Mouse (Mus musculus) urinary bladder, postnatal 0 days (tissue): Measurements from ENCODE around the gene Gss. TPM values are rescaled to one million over a fixed set of nuclear protein-coding genes. Genes with fewer than 3 reads are reported as not detected.

Source experiments
- microRNA counts: library from miRNA; unstranded; fragments of <30 nt; microRNA quantifications from one replicate; lab custom pipeline; 2016
- microRNA-seq: library from miRNA; unstranded; fragments of <30 nt; microRNA quantifications from one replicate; pipeline ENCODE4, GENCODE M21; 2016
- polyA plus RNA-seq: library from polyadenylated mRNA; unstranded; fragments of >200 nt; fragmentation: Nextera tagmentation; extraction: Ambion mirVana; gene quantifications from 2 replicates; pipeline ENCODE4 v1.2.1, GENCODE M21; 2015

Gene Gss
- 17.9 and 18.7 TPM in 2 replicates for polyA plus RNA-seq

GRCm38 (mm10) chr2:155592137-155592853 lies at the start of gene Gss:
Gene Gss (minus strand): TSS chr2:155592810.

GRCm38 (mm10) chr2:155610978-155611377 lies 18.4 kb upstream of the Gss start, which contains the start of gene Myh7b:
Gene Myh7b (plus strand): TSS chr2:155611212.

GRCm38 (mm10) chr2:155517455-155518423 lies 74.9 kb downstream of the Gss start, which contains the start of the genes Acss2 and Ggt7:
Gene Acss2 (plus strand): TSS chr2:155517948.
Gene Ggt7 (minus strand): TSS chr2:155518237.

MicroRNA genes within 50 kb of the gene (microRNA counts, 519-probe panel; counts per million panel counts)
- 615 counts per million, percentile 2 among the panel's probes with 10 or more counts for microRNA mmu-miR-499 (lab: Ali Mortazavi, UCI)

Small RNA genes lying within 50 kb of the gene (microRNA-seq; reads per million reads assigned to microRNA genes)
- gene Mir499: 8.3 reads per million, percentile 17 among the genes with 10 or more reads in this experiment

Other genes with a start within 250 kb of the Gss start
- 25.1 and 26.4 TPM in 2 replicates for gene Pigu, start 235.4 kb downstream of the Gss start, polyA plus RNA-seq
- 27.1 and 35.5 TPM in 2 replicates for gene Trp53inp2, start 211.8 kb downstream of the Gss start, polyA plus RNA-seq
- 12.9 and 13.5 TPM in 2 replicates for gene Ncoa6, start 118.9 kb downstream of the Gss start, polyA plus RNA-seq
- gene Acss2, start 74.9 kb downstream of the Gss start, polyA plus RNA-seq: 8.3 and 9.9 TPM in 2 replicates
- 1.9 and 2.7 TPM in 2 replicates for gene Ggt7, start 74.6 kb downstream of the Gss start, polyA plus RNA-seq
- gene Myh7b, start 18.4 kb upstream of the Gss start, polyA plus RNA-seq: 0.11 and 0.23 TPM in 2 replicates
- 67.5 and 69.9 TPM in 2 replicates for gene Trpc4ap, start 99.6 kb upstream of the Gss start, polyA plus RNA-seq
- gene Edem2, start 136.7 kb upstream of the Gss start, polyA plus RNA-seq: 23.0 and 25.7 TPM in 2 replicates
- gene Gm17581, start 143.1 kb upstream of the Gss start, polyA plus RNA-seq: not detected in 2 replicates
- 7.4 and 8.4 TPM in 2 replicates for gene Procr, start 158.3 kb upstream of the Gss start, polyA plus RNA-seq
- 0.04 and 0.07 TPM in 2 replicates for gene Mmp24, start 182.5 kb upstream of the Gss start, polyA plus RNA-seq
- 36.9 and 43.0 TPM in 2 replicates for gene BC029722, start 226.6 kb upstream of the Gss start, polyA plus RNA-seq
- gene Eif6, start 234.1 kb upstream of the Gss start, polyA plus RNA-seq: 139 and 163 TPM in 2 replicates
- 0.11 and 0.14 TPM in 2 replicates for gene Fam83c, start 242.0 kb upstream of the Gss start, polyA plus RNA-seq